Mouse (Mus musculus): ENCODE results near the gene Uba7.
A peak's percentile ranks its signal among the peaks of the same experiment; 100 is the strongest.

- TF ChIP-seq CTCF (conservative IDR thresholded peaks at IDR 0.05; ENCODE audit: insufficient read depth, insufficient read length, low read depth, low read length) (peak; percentile 96), POLR2A (IDR thresholded peaks at IDR 0.05; ENCODE audit: low read depth, low read length) (no peak)
These were observed 11.6 kb upstream of the Uba7 start for GRCm38 (mm10) chr9:107963700-107964099.

Measured in kidney, adult 2 months (tissue).